Mouse (Mus musculus) granulocyte monocyte progenitor cell, adult 5-6 weeks (primary cell): ENCODE measurements around the gene Rsph14. TPM values are rescaled to one million over a fixed set of nuclear protein-coding genes. Genes with fewer than 3 reads are reported as not detected.
"Not testable (repeated sequence)": the region's sequence is repeated elsewhere in the genome, so short reads cannot be mapped to it uniquely, and the experiment has no call there.

Experiments
- ATAC-seq: replicated peaks from 2 replicates; pipeline ENCODE4 v1.8.0; 2016; ENCODE audit warnings: mild to moderate bottlenecking, moderate TSS enrichment, inconsistent platforms; ENCODE audit not compliant: poor library complexity, severe bottlenecking
- total RNA-seq, 2 experiments: library from RNA; stranded (forward) in 1 of 2; stranded (reverse) in 1 of 2; fragments of 200-712, 200-1000 nt in 1 of 2; fragments of >200 nt in 1 of 2; fragmentation: Nextera tagmentation in 1 of 2; gene quantifications; 2 replicates each; pipeline ENCODE4 v1.2.3; 2014 to 2017

Rsph14 gene
- total RNA-seq, 2 experiments from 2014 or later, result not detected

DNA sequence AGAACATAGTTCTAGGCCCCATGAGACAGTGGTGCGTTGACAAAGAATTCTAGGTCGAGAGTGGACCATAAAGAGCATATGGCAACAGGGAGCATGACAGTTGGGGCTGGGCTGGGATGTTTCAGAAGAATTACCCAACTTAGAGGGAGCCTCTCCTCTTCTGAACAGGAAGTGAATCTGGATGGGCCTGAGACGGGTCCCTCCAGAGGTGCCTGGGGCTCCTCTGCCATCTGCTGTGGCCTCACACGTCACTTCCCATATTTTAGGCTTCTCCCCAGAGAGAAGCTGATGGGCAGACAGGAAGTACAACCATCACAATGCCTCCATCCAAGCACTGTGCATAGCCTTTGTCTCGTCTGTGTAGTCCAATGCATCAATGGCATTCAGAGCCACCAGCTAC is 23.3 kb upstream of the Rsph14 start:
- peak; percentile 74 for ATAC-seq

- no peak for ATAC-seq
These were observed 21.7 kb upstream of the Rsph14 start for GRCm38 (mm10) chr10:75054125-75054524.

GRCm38 (mm10) chr10:75053655-75054054 is 21.3 kb upstream of the Rsph14 start:
- no peak for ATAC-seq

GRCm38 (mm10) chr10:75052902-75053301 is 20.5 kb upstream of the Rsph14 start:
- ATAC-seq, result no peak

DNA sequence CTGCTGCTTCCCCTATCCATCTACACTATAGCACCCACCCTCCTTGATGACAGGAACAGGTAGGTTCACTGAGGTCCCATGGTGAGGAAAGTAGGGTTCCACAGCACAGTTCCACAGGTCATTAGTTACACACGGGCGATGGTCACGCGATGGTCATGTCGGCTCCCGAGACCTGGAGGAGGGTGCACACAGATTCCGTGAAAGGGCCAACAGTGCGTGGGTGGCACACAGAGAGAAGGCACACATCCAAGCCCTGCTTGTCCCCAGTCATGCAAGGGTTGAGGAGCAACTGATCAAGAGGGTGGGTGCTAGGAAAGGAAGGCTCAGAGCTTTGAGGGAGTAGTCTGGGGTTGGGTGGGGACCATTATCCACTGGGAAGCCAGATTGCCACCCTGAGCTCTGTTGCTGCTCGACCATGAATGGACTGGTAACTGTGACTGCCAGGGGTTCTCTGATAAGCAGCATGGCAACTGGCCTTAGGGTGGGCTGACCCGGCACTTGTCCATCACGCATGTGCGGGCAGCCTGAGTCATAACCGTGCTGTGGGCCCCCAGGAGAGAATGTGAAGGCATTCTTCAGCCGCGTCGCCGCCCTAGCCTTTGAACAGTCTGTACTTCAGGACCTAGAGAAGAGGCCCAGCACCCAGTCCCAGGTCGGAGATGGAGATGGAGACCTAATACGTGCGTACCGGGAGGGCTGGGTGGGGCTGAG is 19.1 kb upstream of the Rsph14 start:
- ATAC-seq, result no peak

DNA sequence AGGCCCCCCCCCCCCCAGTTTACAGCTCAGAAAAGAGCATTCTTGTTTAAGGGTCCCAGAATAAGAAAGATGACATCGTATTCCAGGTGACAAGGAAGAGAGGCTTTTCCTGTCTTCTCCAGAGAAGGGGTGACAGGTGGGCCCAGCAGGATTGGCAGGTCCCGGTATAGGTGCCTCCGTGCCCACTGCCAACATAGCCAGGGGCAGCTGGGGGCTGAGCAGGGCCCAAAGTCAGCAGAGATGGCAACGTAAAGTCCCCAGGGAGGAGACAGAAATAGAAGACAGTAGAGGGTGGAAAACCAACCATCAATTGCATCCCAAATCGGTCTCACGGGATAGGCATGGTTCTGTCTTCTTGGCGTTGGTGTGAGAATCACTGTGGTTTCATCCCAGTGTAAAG is 16.3 kb upstream of the Rsph14 start:
- no peak for ATAC-seq

GRCm38 (mm10) chr10:75045831-75046230 is 13.4 kb upstream of the Rsph14 start:
- peak; percentile 66 for ATAC-seq

- ATAC-seq, result peak; percentile 50
These were observed 12.1 kb upstream of the Rsph14 start for GRCm38 (mm10) chr10:75044459-75044858.

DNA sequence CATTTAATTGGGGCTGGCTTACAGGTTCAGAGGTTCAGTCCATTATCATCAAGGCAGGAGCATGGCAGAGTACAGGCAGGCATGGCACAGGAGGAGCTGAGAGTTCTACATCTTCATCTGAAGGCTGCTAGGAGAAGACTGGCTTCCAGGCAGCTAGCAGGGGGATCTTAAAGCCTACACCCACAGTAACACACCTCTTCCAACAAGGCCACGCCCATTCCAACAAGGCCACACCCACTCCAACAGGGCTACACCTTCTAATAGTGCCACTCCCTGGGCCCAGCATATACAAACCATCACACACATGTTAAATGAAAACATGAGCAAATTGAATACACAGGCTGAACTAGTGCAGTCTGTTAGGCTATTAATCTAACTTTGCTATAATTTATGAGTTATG is 9.7 kb upstream of the Rsph14 start:
- ATAC-seq, result not testable (repeated sequence)

DNA sequence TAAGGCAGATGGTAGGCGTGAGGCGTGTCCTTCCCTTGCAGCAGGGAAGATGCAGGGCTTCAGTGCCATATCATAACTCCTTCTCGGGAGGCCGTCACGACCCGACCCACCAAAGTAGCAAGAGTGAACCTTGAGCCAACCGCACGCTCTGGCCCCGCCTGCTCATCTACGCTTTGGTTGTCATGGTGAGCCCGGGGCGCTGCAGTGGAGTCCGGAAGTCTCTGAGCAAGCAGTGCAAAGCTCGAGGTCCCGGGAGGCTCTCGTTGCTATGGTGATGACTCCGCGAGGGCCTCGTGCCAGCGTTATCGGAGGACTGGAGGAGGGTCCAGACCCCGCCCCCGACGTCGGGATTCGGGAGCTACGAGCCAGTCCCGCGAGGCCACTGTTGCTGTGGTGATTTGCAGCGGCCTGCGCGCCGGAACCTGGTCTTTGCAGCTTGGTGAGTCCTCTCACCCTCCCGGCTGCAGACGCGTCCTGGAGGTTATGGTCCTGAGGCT is 4.5 kb upstream of the Rsph14 start, which contains the start of gene Rab36:
Gene Rab36, plus strand, starts transcription at position 176 of the 497 bp plus-strand sequence.
- ATAC-seq, result peak; percentile 89

DNA sequence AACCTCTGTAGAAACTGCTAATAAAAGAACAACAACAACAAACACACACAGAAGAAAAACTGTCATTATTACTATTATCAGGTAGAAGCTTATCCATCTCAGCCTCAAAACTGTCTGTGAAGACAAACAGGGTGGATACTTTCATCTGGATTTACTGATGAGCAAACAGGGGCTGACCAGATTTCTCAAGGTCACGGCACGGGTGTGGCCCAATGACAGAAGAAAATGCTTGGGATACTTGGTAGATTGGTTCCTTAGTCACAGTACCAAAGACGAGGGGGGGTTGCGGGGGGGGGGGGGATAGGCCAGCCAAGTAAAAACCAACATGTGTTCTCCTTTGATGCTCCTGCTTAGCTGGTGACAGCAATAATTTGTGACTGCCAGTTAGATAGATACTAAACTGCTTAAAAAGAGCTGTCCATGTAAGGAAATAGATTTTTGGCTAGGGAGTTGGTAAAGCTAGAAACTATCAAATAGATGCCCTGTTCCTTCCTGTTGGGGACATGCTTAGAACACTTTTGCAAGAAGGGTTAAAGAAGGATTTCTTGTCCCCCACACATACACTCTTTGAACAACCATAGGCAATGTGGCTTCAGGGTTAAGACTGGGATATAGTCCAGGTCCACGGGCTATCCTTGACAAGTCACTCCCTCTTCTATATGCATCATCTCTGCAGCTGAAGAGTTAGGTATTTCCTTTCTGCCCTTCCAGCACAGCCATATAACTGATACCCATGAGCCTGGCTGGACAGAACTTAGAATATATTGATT is 856 bp downstream of the Rsph14 start:
- ATAC-seq, result no peak

DNA sequence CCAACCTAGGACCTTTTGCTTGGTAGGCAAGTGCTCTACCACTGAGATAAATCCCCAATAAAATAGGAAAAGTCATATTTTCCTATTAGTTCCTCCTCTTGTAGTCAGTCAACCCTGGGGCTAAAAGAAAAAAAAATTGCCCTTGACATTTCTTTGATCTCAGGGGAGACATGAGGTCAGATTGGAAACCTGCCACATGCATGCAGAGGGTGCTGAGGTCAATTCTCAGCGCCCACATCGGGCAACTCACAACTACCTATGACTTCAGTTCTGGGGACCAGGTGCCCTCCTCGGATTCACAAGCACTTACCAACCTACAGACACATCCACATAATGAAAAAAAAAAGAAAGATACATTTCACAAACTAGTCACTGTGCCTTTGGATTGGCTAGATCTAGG is 2.2 kb downstream of the Rsph14 start:
- ATAC-seq, result no peak

- ATAC-seq, result no peak
These were observed 2.7 kb downstream of the Rsph14 start for GRCm38 (mm10) chr10:75029677-75030076.

GRCm38 (mm10) chr10:75028743-75029142 is 3.6 kb downstream of the Rsph14 start:
- no peak for ATAC-seq

DNA sequence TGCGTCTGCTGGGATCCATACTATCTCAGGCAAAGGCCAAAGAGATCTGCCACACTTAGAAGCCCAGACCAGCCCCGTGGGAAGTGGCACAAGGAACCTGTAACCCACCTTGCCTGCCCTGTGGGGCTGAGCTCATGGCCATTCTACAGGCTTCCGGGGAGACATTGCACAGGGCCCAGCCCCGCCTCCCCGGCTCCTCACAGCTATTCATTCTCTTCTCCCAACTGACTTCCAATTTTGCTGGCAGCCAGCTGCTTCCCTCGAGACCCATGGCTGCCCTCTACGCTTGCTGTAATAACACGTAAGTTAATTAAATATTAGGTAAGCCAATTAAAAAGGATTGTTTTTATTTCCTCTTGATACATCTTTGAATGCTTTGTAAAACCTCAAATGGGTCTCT is 5.9 kb downstream of the Rsph14 start:
- no peak for ATAC-seq

GRCm38 (mm10) chr10:75021138-75021537 is 11.2 kb downstream of the Rsph14 start:
- ATAC-seq, result peak; percentile 94

DNA sequence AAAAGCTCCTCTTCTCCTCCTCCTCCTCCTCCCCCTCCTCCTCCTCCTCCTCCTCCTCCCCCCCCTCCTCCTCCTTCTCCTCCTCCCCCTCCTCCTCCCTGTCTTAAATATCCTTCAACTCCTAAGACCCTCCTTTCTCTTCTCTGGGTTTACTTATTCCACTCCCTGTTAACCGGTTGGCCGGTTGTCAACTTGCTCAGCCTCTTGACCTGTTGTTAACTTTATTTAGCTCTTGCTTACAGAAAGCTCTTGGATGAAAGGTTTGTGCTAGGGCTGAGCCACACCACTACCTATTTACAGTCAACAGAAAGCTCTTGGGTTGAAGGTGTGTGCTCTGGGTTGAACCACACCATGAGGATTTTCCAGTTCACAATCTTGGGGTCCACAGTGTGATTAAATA is 12.1 kb downstream of the Rsph14 start:
- no peak for ATAC-seq

DNA sequence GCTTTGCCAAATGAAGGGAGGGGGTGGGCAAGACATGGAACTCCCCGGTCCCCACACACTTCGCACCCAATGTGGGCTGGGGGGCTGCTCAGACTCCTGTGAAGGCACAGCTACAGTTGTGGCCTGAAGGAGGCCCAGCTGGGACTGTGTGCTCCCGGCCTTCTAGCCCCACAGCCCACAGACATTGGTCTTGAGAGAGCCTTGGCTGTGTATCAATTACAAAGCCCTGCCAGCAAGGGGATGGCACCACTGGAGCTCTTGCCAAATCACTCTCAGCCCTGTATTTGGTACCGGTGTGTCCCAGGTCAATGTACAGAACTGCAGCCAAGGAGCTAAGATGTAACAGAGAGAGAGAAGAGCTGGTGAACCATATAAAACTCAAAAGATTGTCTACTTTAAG is 15.9 kb downstream of the Rsph14 start:
- ATAC-seq, result no peak

DNA sequence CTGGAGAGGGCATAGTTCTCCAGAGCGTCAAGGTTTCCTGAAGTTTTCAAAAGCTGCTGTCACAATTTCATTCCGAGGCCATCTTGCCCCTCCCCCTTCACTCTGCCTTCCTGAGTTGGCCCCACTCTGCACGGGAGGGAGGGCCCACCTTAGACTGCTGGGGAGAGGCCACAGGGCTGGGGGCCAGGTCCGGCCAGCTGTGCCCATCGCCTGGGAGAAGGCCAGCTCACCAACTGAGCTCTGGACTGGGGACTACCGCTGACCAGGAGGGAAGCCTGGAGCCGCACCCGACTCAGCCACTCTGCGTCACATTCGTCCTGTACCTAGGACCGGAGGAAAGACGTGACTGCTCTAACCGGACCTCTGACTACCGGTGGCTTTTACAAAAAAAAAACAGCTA is 16.9 kb downstream of the Rsph14 start:
- no peak for ATAC-seq

DNA sequence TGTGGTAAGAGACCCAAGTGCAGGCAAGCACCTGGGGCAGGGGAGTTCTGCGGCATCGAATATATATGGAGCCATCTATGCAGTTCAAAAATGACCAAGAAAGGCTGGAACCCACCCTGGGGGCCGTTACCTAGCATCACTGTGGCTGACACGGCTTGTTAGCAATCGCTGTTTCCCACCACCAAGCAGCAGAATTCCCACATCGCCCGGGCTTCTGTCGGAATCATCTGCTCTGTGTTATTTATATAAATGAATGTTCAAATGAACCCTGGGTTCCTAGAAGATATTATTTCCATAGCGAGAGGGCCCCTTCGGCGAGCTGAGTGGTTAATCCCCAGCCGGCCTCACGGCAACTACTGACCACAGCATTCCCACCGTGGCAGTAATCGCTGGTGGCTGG is 21.7 kb downstream of the Rsph14 start:
- ATAC-seq, result no peak

GRCm38 (mm10) chr10:75006889-75007662 is 25.3 kb downstream of the Rsph14 start:
- ATAC-seq, result no peak
